Mouse (Mus musculus): ENCODE data around the gene Dnm3. TPM values are rescaled to one million over a fixed set of nuclear protein-coding genes. Genes with fewer than 3 reads are reported as not detected.

Gene Dnm3
- polyA plus RNA-seq, 1 experiment, result 1.7 TPM

- Histone ChIP-seq H3K36me3 (ENCODE audit: control insufficient read depth, insufficient read depth, low read length, poor library complexity, severe bottlenecking) (no peaks in the 10 kb centered on the region), H3K4me1 (ENCODE audit: control insufficient read depth, insufficient read depth, low read length) (no peaks in the 10 kb centered on the region), H3K4me3 (ENCODE audit: low read depth, low read length) (no peak overlapping the region), H3K9ac (ENCODE audit: low read depth, poor library complexity, severe bottlenecking) (no peak overlapping the region), H3K27me3 (ENCODE audit: control insufficient read depth, insufficient read depth, low read length, poor library complexity, severe bottlenecking) (no peaks in the 10 kb centered on the region; the same call in 1 of the 2 replicates), H3K27ac (ENCODE audit: insufficient read depth, low read length) (no peak overlapping the region), H3K9me3 (replicated peaks; ENCODE audit: control insufficient read depth, insufficient read depth, low read length, poor library complexity, severe bottlenecking) (no peaks in the 10 kb centered on the region)
- TF ChIP-seq CTCF (IDR thresholded peaks at IDR 0.05; ENCODE audit: low read depth, low read length), result no peak
- TF ChIP-seq EP300 (IDR thresholded peaks at IDR 0.05; ENCODE audit: insufficient read depth, low read depth, low read length), result no peak
- no peak for TF ChIP-seq POLR2A (IDR thresholded peaks at IDR 0.05; ENCODE audit: insufficient read depth, low read length)
Measured at GRCm38 (mm10) chr1:161991846-161992245, 486.0 kb downstream of the Dnm3 start.

GRCm38 (mm10) chr1:161990684-161991578 is 486.9 kb downstream of the Dnm3 start:
- no peak overlapping the region for H3K4me3 ChIP-seq (ENCODE audit: low read depth, low read length)
- H3K9ac ChIP-seq (ENCODE audit: low read depth, poor library complexity, severe bottlenecking), result no peak overlapping the region
- no peak overlapping the region for H3K27ac ChIP-seq (ENCODE audit: insufficient read depth, low read length)
- H3K36me3 ChIP-seq (ENCODE audit: control insufficient read depth, insufficient read depth, low read length, poor library complexity, severe bottlenecking), result no peaks in the 10 kb centered on the region
- no peaks in the 10 kb centered on the region; the same call in 1 of the 2 replicates for H3K27me3 ChIP-seq (ENCODE audit: control insufficient read depth, insufficient read depth, low read length, poor library complexity, severe bottlenecking)
- H3K9me3 ChIP-seq (replicated peaks; ENCODE audit: control insufficient read depth, insufficient read depth, low read length, poor library complexity, severe bottlenecking), result no peaks in the 10 kb centered on the region
- TF ChIP-seq EP300 (IDR thresholded peaks at IDR 0.05; ENCODE audit: insufficient read depth, low read depth, low read length), result no peak
- TF ChIP-seq POLR2A (IDR thresholded peaks at IDR 0.05; ENCODE audit: insufficient read depth, low read length), result no peak
- TF ChIP-seq CTCF (IDR thresholded peaks at IDR 0.05; ENCODE audit: low read depth, low read length), result no peak
- H3K4me1 ChIP-seq (ENCODE audit: control insufficient read depth, insufficient read depth, low read length), result no peaks in the 10 kb centered on the region

GRCm38 (mm10) chr1:161983979-161984566 is 493.8 kb downstream of the Dnm3 start:
- Histone ChIP-seq H3K9me3 (replicated peaks; ENCODE audit: control insufficient read depth, insufficient read depth, low read length, poor library complexity, severe bottlenecking) (no peaks in the 10 kb centered on the region), H3K36me3 (ENCODE audit: control insufficient read depth, insufficient read depth, low read length, poor library complexity, severe bottlenecking) (no peaks in the 10 kb centered on the region), H3K4me1 (ENCODE audit: control insufficient read depth, insufficient read depth, low read length) (no peaks in the 10 kb centered on the region), H3K9ac (ENCODE audit: low read depth, poor library complexity, severe bottlenecking) (no peak overlapping the region), H3K27ac (ENCODE audit: insufficient read depth, low read length) (no peak overlapping the region), H3K4me3 (ENCODE audit: low read depth, low read length) (no peak overlapping the region), H3K27me3 (ENCODE audit: control insufficient read depth, insufficient read depth, low read length, poor library complexity, severe bottlenecking) (no peaks in the 10 kb centered on the region)
- TF ChIP-seq EP300 (IDR thresholded peaks at IDR 0.05; ENCODE audit: insufficient read depth, low read depth, low read length), result no peak
- TF ChIP-seq POLR2A (IDR thresholded peaks at IDR 0.05; ENCODE audit: insufficient read depth, low read length), result no peak
- TF ChIP-seq CTCF (IDR thresholded peaks at IDR 0.05; ENCODE audit: low read depth, low read length), result no peak

- H3K27me3 ChIP-seq (ENCODE audit: control insufficient read depth, insufficient read depth, low read length, poor library complexity, severe bottlenecking), result no peaks in the 10 kb centered on the region
- H3K9me3 ChIP-seq (replicated peaks; ENCODE audit: control insufficient read depth, insufficient read depth, low read length, poor library complexity, severe bottlenecking), result no peaks in the 10 kb centered on the region
- TF ChIP-seq EP300 (IDR thresholded peaks at IDR 0.05; ENCODE audit: insufficient read depth, low read depth, low read length), result no peak
- no peak for TF ChIP-seq POLR2A (IDR thresholded peaks at IDR 0.05; ENCODE audit: insufficient read depth, low read length)
- TF ChIP-seq CTCF (IDR thresholded peaks at IDR 0.05; ENCODE audit: low read depth, low read length), result no peak
- H3K9ac ChIP-seq (ENCODE audit: low read depth, poor library complexity, severe bottlenecking), result no peak overlapping the region
- no peak overlapping the region for H3K27ac ChIP-seq (ENCODE audit: insufficient read depth, low read length)
- H3K4me3 ChIP-seq (ENCODE audit: low read depth, low read length), result no peak overlapping the region
- H3K4me1 ChIP-seq (ENCODE audit: control insufficient read depth, insufficient read depth, low read length), result no peaks in the 10 kb centered on the region
- H3K36me3 ChIP-seq (ENCODE audit: control insufficient read depth, insufficient read depth, low read length, poor library complexity, severe bottlenecking), result no peaks in the 10 kb centered on the region
Measured at GRCm38 (mm10) chr1:161983451-161983850, 494.4 kb downstream of the Dnm3 start.

- H3K36me3 ChIP-seq (ENCODE audit: control insufficient read depth, insufficient read depth, low read length, poor library complexity, severe bottlenecking), result no peaks in the 10 kb centered on the region
- no peaks in the 10 kb centered on the region for H3K4me1 ChIP-seq (ENCODE audit: control insufficient read depth, insufficient read depth, low read length)
- H3K4me3 ChIP-seq (ENCODE audit: low read depth, low read length), result no peak overlapping the region
- no peak overlapping the region for H3K27ac ChIP-seq (ENCODE audit: insufficient read depth, low read length)
- H3K9me3 ChIP-seq (replicated peaks; ENCODE audit: control insufficient read depth, insufficient read depth, low read length, poor library complexity, severe bottlenecking), result no peaks in the 10 kb centered on the region
- no peaks in the 10 kb centered on the region for H3K27me3 ChIP-seq (ENCODE audit: control insufficient read depth, insufficient read depth, low read length, poor library complexity, severe bottlenecking)
- TF ChIP-seq EP300 (IDR thresholded peaks at IDR 0.05; ENCODE audit: insufficient read depth, low read depth, low read length), result no peak
- no peak for TF ChIP-seq CTCF (IDR thresholded peaks at IDR 0.05; ENCODE audit: low read depth, low read length)
- no peak for TF ChIP-seq POLR2A (IDR thresholded peaks at IDR 0.05; ENCODE audit: insufficient read depth, low read length)
- H3K9ac ChIP-seq (ENCODE audit: low read depth, poor library complexity, severe bottlenecking), result no peak overlapping the region
Measured at GRCm38 (mm10) chr1:161980626-161981298, 497.1 kb downstream of the Dnm3 start.
